Mouse (Mus musculus) hindbrain, embryonic 12.5 days (tissue): ENCODE results near the gene Fbxo45. TPM values are rescaled to one million over a fixed set of nuclear protein-coding genes. Genes with fewer than 3 reads are reported as not detected.
"Not testable (repeated sequence)": the region's sequence is repeated elsewhere in the genome, so short reads cannot be mapped to it uniquely, and the experiment has no call there.

Experiments
- ATAC-seq: fragments of 200-750 bp; cut with Nextera tagmentation; 2 replicates; pipeline ENCODE4 v1.8.0; 2017; ENCODE audit warnings: moderate TSS enrichment; ENCODE audit not compliant: low FRiP score
- H3K27ac ChIP-seq: fragments of 300-500 bp; sonication (generic); 2 replicates; pipeline ENCODE4 v1.5.1; 2016; ENCODE audit warnings: mild to moderate bottlenecking
- H3K27me3 ChIP-seq: fragments of 300-500 bp; sonication (generic); 2 replicates; pipeline ENCODE4 v1.6.1; 2016; ENCODE audit warnings: mild to moderate bottlenecking
- H3K36me3 ChIP-seq: fragments of 300-500 bp; sonication (generic); 2 replicates; pipeline ENCODE4 v1.6.1; 2016; ENCODE audit warnings: mild to moderate bottlenecking
- H3K4me1 ChIP-seq: fragments of 300-500 bp; sonication (generic); 2 replicates; pipeline ENCODE4 v1.6.1; 2016
- H3K4me2 ChIP-seq: fragments of 300-500 bp; sonication (generic); replicated peaks from 2 replicates; pipeline ENCODE4 v1.6.1; 2016; ENCODE audit warnings: mild to moderate bottlenecking
- H3K4me3 ChIP-seq: fragments of 300-500 bp; sonication (generic); 2 replicates; pipeline ENCODE4 v1.5.1; 2016; ENCODE audit warnings: mild to moderate bottlenecking
- H3K9ac ChIP-seq: fragments of 300-500 bp; sonication (generic); 2 replicates; pipeline ENCODE4 v1.6.1; 2016; ENCODE audit warnings: mild to moderate bottlenecking, moderate library complexity
- H3K9me3 ChIP-seq: fragments of 300-500 bp; sonication (generic); replicated peaks from 2 replicates; pipeline ENCODE4 v1.6.1; 2016; ENCODE audit warnings: mild to moderate bottlenecking
- WGBS: fragments of 180-500 bp; shearing (Covaris S2); methylation state at CpG from one replicate; pipeline ENCODE4 v1.1.7; 2016; 5-methylcytosine and 5-hydroxymethylcytosine counted together
- polyA plus RNA-seq: library from polyadenylated mRNA; unstranded; fragments of >200 nt; fragmentation: Nextera tagmentation; extraction: Ambion mirVana; gene quantifications from 2 replicates; pipeline ENCODE4 v1.2.1, GENCODE M21; 2016

The Fbxo45 gene
- polyA plus RNA-seq: 26.1 and 28.4 TPM in 2 replicates

GRCm38 (mm10) chr16:32246952-32247370 lies at the start of gene Fbxo45, which contains the start of gene Wdr53:
Gene Fbxo45 (minus strand): TSS chr16:32247158.
Gene Wdr53 (plus strand): TSS chr16:32247227.
- peak within 1 kb of the TSS; percentile 97 for H3K9ac ChIP-seq
- H3K4me3 ChIP-seq: peak within 1 kb of the TSS; percentile 89
- H3K4me1 ChIP-seq: peaks cover 27% of the 10 kb centered on the region
- 0 out of 2 replicates have a peak, but pooled peaks cover 2% of the 10 kb centered on the region for H3K36me3 ChIP-seq
- under 1% methylated on average over 45 of the region's 48 CpGs for WGBS
- no peaks in the 10 kb centered on the region for H3K27me3 ChIP-seq
- ATAC-seq: peak; percentile 99
- peak within 1 kb of the TSS; percentile 94 for H3K27ac ChIP-seq
- no peaks in the 10 kb centered on the region for H3K9me3 ChIP-seq
- H3K4me2 ChIP-seq: peak within 1 kb of the TSS; percentile 76

GRCm38 (mm10) chr16:32291821-32292220 lies 44.9 kb upstream of the Fbxo45 start:
- H3K4me1 ChIP-seq: no peaks in the 10 kb centered on the region
- WGBS: 92% methylated on average over 4 of the region's 4 CpGs
- H3K4me2 ChIP-seq: no peak overlapping the region
- H3K27ac ChIP-seq: no peak overlapping the region
- H3K9me3 ChIP-seq: no peaks in the 10 kb centered on the region
- no peak for ATAC-seq
- H3K27me3 ChIP-seq: no peaks in the 10 kb centered on the region
- peaks cover 46% of the 10 kb centered on the region for H3K36me3 ChIP-seq
- no peak overlapping the region for H3K4me3 ChIP-seq
- no peak overlapping the region for H3K9ac ChIP-seq

GRCm38 (mm10) chr16:32282608-32283007 lies 35.6 kb upstream of the Fbxo45 start:
- H3K36me3 ChIP-seq: peaks cover 42% of the 10 kb centered on the region
- 0 out of 2 replicates have a peak, but pooled peaks cover 4% of the 10 kb centered on the region for H3K9me3 ChIP-seq
- no peak overlapping the region for H3K9ac ChIP-seq
- no peak overlapping the region for H3K4me3 ChIP-seq
- H3K4me2 ChIP-seq: no peak overlapping the region
- H3K27ac ChIP-seq: no peak overlapping the region
- H3K27me3 ChIP-seq: no peaks in the 10 kb centered on the region
- peaks cover 22% of the 10 kb centered on the region for H3K4me1 ChIP-seq
- no peak for ATAC-seq

GRCm38 (mm10) chr16:32280211-32280610 lies 33.3 kb upstream of the Fbxo45 start:
- Histone ChIP-seq H3K4me1 (peaks cover 27% of the 10 kb centered on the region), H3K9me3 (0 out of 2 replicates have a peak, but pooled peaks cover 4% of the 10 kb centered on the region), H3K27ac (no peak overlapping the region), H3K9ac (0 out of 2 replicates have a peak overlapping the region, but pooled peaks have one; percentile 8), H3K4me2 (peak overlapping the region; percentile 73), H3K36me3 (peaks cover 28% of the 10 kb centered on the region), H3K27me3 (no peaks in the 10 kb centered on the region), H3K4me3 (peak overlapping the region; percentile 12; the same call in 1 of the 2 replicates)
- no peak for ATAC-seq
- WGBS: 95% methylated on average over 8 of the region's 8 CpGs

- H3K4me3 ChIP-seq: peak overlapping the region; percentile 94
- H3K36me3 ChIP-seq: peaks cover 11% of the 10 kb centered on the region; the same call in 1 of the 2 replicates
- H3K27me3 ChIP-seq: no peaks in the 10 kb centered on the region
- WGBS: 62% methylated on average over 7 of the region's 7 CpGs
- peak overlapping the region; percentile 73 for H3K4me2 ChIP-seq
- no peak for ATAC-seq
- peak overlapping the region; percentile 80 for H3K9ac ChIP-seq
- H3K4me1 ChIP-seq: peaks cover 27% of the 10 kb centered on the region
- 0 out of 2 replicates have a peak, but pooled peaks cover 4% of the 10 kb centered on the region for H3K9me3 ChIP-seq
- H3K27ac ChIP-seq: peak overlapping the region; percentile 96
Measured at GRCm38 (mm10) chr16:32278396-32278795, 31.4 kb upstream of the Fbxo45 start.

- peak within 1 kb of the TSS; percentile 80 for H3K9ac ChIP-seq
- peak; percentile 91 for ATAC-seq
- peak within 1 kb of the TSS; percentile 96 for H3K27ac ChIP-seq
- H3K27me3 ChIP-seq: no peaks in the 10 kb centered on the region
- H3K9me3 ChIP-seq: 0 out of 2 replicates have a peak, but pooled peaks cover 4% of the 10 kb centered on the region
- 0 out of 2 replicates have a peak, but pooled peaks cover 3% of the 10 kb centered on the region for H3K36me3 ChIP-seq
- H3K4me2 ChIP-seq: peak within 1 kb of the TSS; percentile 73
- H3K4me1 ChIP-seq: peaks cover 27% of the 10 kb centered on the region
- H3K4me3 ChIP-seq: peak within 1 kb of the TSS; percentile 94
- WGBS: under 1% methylated on average over 75 of the region's 75 CpGs
Measured at GRCm38 (mm10) chr16:32277308-32278256, 30.6 kb upstream of the Fbxo45 start, which contains the start of gene Rnf168. Gene Rnf168 (plus strand): TSS chr16:32277459.

GRCm38 (mm10) chr16:32275830-32276229 lies 28.9 kb upstream of the Fbxo45 start:
- no peak for ATAC-seq
- Histone ChIP-seq H3K9ac (no peak overlapping the region), H3K36me3 (no peaks in the 10 kb centered on the region), H3K4me2 (no peak overlapping the region), H3K4me1 (peaks cover 23% of the 10 kb centered on the region), H3K27ac (no peak overlapping the region), H3K27me3 (no peaks in the 10 kb centered on the region), H3K9me3 (0 out of 2 replicates have a peak, but pooled peaks cover 4% of the 10 kb centered on the region), H3K4me3 (no peak overlapping the region)
- WGBS: 88% methylated on average over 1 of the region's 1 CpGs

GRCm38 (mm10) chr16:32275041-32275440 lies 28.1 kb upstream of the Fbxo45 start:
- Histone ChIP-seq H3K4me1 (peaks cover 20% of the 10 kb centered on the region), H3K9ac (no peak overlapping the region), H3K4me3 (no peak overlapping the region), H3K27me3 (no peaks in the 10 kb centered on the region), H3K27ac (no peak overlapping the region), H3K36me3 (no peaks in the 10 kb centered on the region), H3K9me3 (0 out of 2 replicates have a peak, but pooled peaks cover 1% of the 10 kb centered on the region), H3K4me2 (no peak overlapping the region)
- no peak for ATAC-seq
- 91% methylated on average over 6 of the region's 6 CpGs for WGBS

- Histone ChIP-seq H3K27me3 (no peaks in the 10 kb centered on the region), H3K4me2 (no peak overlapping the region), H3K4me3 (no peak overlapping the region), H3K4me1 (peaks cover 6% of the 10 kb centered on the region), H3K36me3 (no peaks in the 10 kb centered on the region), H3K9me3 (no peaks in the 10 kb centered on the region), H3K27ac (no peak overlapping the region), H3K9ac (no peak overlapping the region)
- WGBS: 52% methylated on average over 9 of the region's 9 CpGs
- ATAC-seq: no peak
Measured at GRCm38 (mm10) chr16:32273338-32273737, 26.4 kb upstream of the Fbxo45 start.

- no peak within 1 kb of the TSS for H3K9ac ChIP-seq
- WGBS: 90% methylated on average over 11 of the region's 11 CpGs
Measured at GRCm38 (mm10) chr16:32271291-32271690, 24.3 kb upstream of the Fbxo45 start, which contains the start of gene Smco1. Gene Smco1 (plus strand): TSS chr16:32271468.

GRCm38 (mm10) chr16:32264225-32264624 lies 17.3 kb upstream of the Fbxo45 start:
- not testable (repeated sequence) for ATAC-seq, H3K9me3 ChIP-seq, H3K4me2 ChIP-seq, H3K27ac ChIP-seq, H3K36me3 ChIP-seq, H3K27me3 ChIP-seq, H3K4me1 ChIP-seq, H3K4me3 ChIP-seq, H3K9ac ChIP-seq
- 84% methylated on average over 2 of the region's 2 CpGs for WGBS

More at GRCm38 (mm10) chr16:32271291-32271690, 24.3 kb upstream of the Fbxo45 start, which contains the start of gene Smco1:
- Histone ChIP-seq H3K36me3 (no peaks in the 10 kb centered on the region), H3K4me2 (no peak within 1 kb of the TSS), H3K27ac (no peak within 1 kb of the TSS), H3K4me3 (no peak within 1 kb of the TSS), H3K27me3 (no peaks in the 10 kb centered on the region), H3K4me1 (no peaks in the 10 kb centered on the region), H3K9me3 (no peaks in the 10 kb centered on the region)
- ATAC-seq: no peak

- Histone ChIP-seq H3K9me3 (no peaks in the 10 kb centered on the region), H3K4me2 (peak overlapping the region; percentile 76), H3K9ac (peak overlapping the region; percentile 97), H3K27me3 (no peaks in the 10 kb centered on the region), H3K27ac (peak overlapping the region; percentile 94), H3K4me1 (peaks cover 27% of the 10 kb centered on the region), H3K36me3 (no peaks in the 10 kb centered on the region), H3K4me3 (peak overlapping the region; percentile 89)
- peak; percentile 72 for ATAC-seq
- WGBS: 0% methylated on average over 37 of the region's 41 CpGs
Measured at GRCm38 (mm10) chr16:32246351-32246791, 587 bp downstream of the Fbxo45 start.
